Mouse (Mus musculus): Measurements from ENCODE around the gene Secisbp2. TPM values are rescaled to one million over a fixed set of nuclear protein-coding genes. Genes with fewer than 3 reads are reported as not detected.
"Not testable (repeated sequence)": the region's sequence is repeated elsewhere in the genome, so short reads cannot be mapped to it uniquely, and the experiment has no call there.

Gene Secisbp2
- polyA plus RNA-seq, 1 experiment from 2014 or later: 28.9 TPM

- Histone ChIP-seq H3K4me1 (ENCODE audit: insufficient read depth, low read depth, low read length) (no peaks in the 10 kb centered on the region), H3K4me2 (replicated peaks; ENCODE audit: low read depth, low read length) (no peak overlapping the region), H3K36me3 (ENCODE audit: insufficient read depth, low read length) (peaks cover 50% of the 10 kb centered on the region), H3K27ac (ENCODE audit: low read length) (no peak overlapping the region), H3K27me3 (replicated peaks; ENCODE audit: insufficient read depth, low read length) (no peaks in the 10 kb centered on the region), H3K4me3 (ENCODE audit: low read depth, low read length) (no peak overlapping the region), H3K9ac (replicated peaks; ENCODE audit: low read depth) (no peak overlapping the region), H3K9me3 (ENCODE audit: low read length) (no peaks in the 10 kb centered on the region)
- TF ChIP-seq EP300 (IDR thresholded peaks at IDR 0.05) (no peak), CTCF (IDR thresholded peaks at IDR 0.05) (no peak)
- WGBS: 94% methylated on average over 13 of the region's 13 CpGs
- DNase-seq (ENCODE audit: low spot score): no peak
- no peak for ATAC-seq
These were observed 5.2 kb downstream of the Secisbp2 start for GRCm38 (mm10) chr13:51656516-51657235.

- 89% methylated on average over 3 of the region's 3 CpGs for WGBS
- peaks cover 63% of the 10 kb centered on the region for H3K36me3 ChIP-seq (ENCODE audit: insufficient read depth, low read length)
- no peaks in the 10 kb centered on the region for H3K27me3 ChIP-seq (replicated peaks; ENCODE audit: insufficient read depth, low read length)
- TF ChIP-seq EP300 (IDR thresholded peaks at IDR 0.05) (no peak), CTCF (IDR thresholded peaks at IDR 0.05) (no peak)
- no peak for ATAC-seq
- no peaks in the 10 kb centered on the region for H3K4me1 ChIP-seq (ENCODE audit: insufficient read depth, low read depth, low read length)
- no peak for DNase-seq (ENCODE audit: low spot score)
- no peak overlapping the region for H3K4me3 ChIP-seq (ENCODE audit: low read depth, low read length)
- no peak overlapping the region for H3K27ac ChIP-seq (ENCODE audit: low read length)
- H3K4me2 ChIP-seq (replicated peaks; ENCODE audit: low read depth, low read length): no peak overlapping the region
- no peak overlapping the region for H3K9ac ChIP-seq (replicated peaks; ENCODE audit: low read depth)
- H3K9me3 ChIP-seq (ENCODE audit: low read length): no peaks in the 10 kb centered on the region
These were observed 6.6 kb downstream of the Secisbp2 start for GRCm38 (mm10) chr13:51658094-51658493.

GRCm38 (mm10) chr13:51659573-51659972, 8.1 kb downstream of the Secisbp2 start:
- TF ChIP-seq CTCF (IDR thresholded peaks at IDR 0.05) (no peak), EP300 (IDR thresholded peaks at IDR 0.05) (no peak)
- Histone ChIP-seq H3K36me3 (ENCODE audit: insufficient read depth, low read length) (peaks cover 66% of the 10 kb centered on the region), H3K27ac (ENCODE audit: low read length) (no peak overlapping the region), H3K9ac (replicated peaks; ENCODE audit: low read depth) (no peak overlapping the region), H3K4me2 (replicated peaks; ENCODE audit: low read depth, low read length) (no peak overlapping the region), H3K9me3 (ENCODE audit: low read length) (no peaks in the 10 kb centered on the region), H3K27me3 (replicated peaks; ENCODE audit: insufficient read depth, low read length) (no peaks in the 10 kb centered on the region), H3K4me3 (ENCODE audit: low read depth, low read length) (no peak overlapping the region), H3K4me1 (ENCODE audit: insufficient read depth, low read depth, low read length) (no peaks in the 10 kb centered on the region)
- DNase-seq (ENCODE audit: low spot score) (no peak), ATAC-seq (no peak)
- WGBS: 94% methylated on average over 7 of the region's 7 CpGs

- Histone ChIP-seq H3K9ac (replicated peaks; ENCODE audit: low read depth) (no peak overlapping the region), H3K9me3 (ENCODE audit: low read length) (no peaks in the 10 kb centered on the region), H3K27me3 (replicated peaks; ENCODE audit: insufficient read depth, low read length) (no peaks in the 10 kb centered on the region), H3K4me3 (ENCODE audit: low read depth, low read length) (no peak overlapping the region), H3K4me2 (replicated peaks; ENCODE audit: low read depth, low read length) (no peak overlapping the region), H3K4me1 (ENCODE audit: insufficient read depth, low read depth, low read length) (no peaks in the 10 kb centered on the region), H3K36me3 (ENCODE audit: insufficient read depth, low read length) (peaks cover 48% of the 10 kb centered on the region), H3K27ac (ENCODE audit: low read length) (no peak overlapping the region)
- TF ChIP-seq CTCF (IDR thresholded peaks at IDR 0.05): no peak
- ATAC-seq: no peak
- DNase-seq (ENCODE audit: low spot score): no peak
- WGBS: 87% methylated on average over 2 of the region's 2 CpGs
These were observed 12.1 kb downstream of the Secisbp2 start for GRCm38 (mm10) chr13:51663561-51663960.

GRCm38 (mm10) chr13:51668195-51668594, 16.7 kb downstream of the Secisbp2 start:
- H3K36me3 ChIP-seq (ENCODE audit: insufficient read depth, low read length): peaks cover 31% of the 10 kb centered on the region
- H3K27ac ChIP-seq (ENCODE audit: low read length); DNase-seq (ENCODE audit: low spot score); H3K9ac ChIP-seq (replicated peaks; ENCODE audit: low read depth); H3K4me2 ChIP-seq (replicated peaks; ENCODE audit: low read depth, low read length); H3K4me1 ChIP-seq (ENCODE audit: insufficient read depth, low read depth, low read length); H3K27me3 ChIP-seq (replicated peaks; ENCODE audit: insufficient read depth, low read length); ATAC-seq; H3K9me3 ChIP-seq (ENCODE audit: low read length); H3K4me3 ChIP-seq (ENCODE audit: low read depth, low read length): not testable (repeated sequence)
- 89% methylated on average over 12 of the region's 12 CpGs for WGBS

GRCm38 (mm10) chr13:51676641-51677040, 25.1 kb downstream of the Secisbp2 start:
- Histone ChIP-seq H3K4me1 (ENCODE audit: insufficient read depth, low read depth, low read length) (no peaks in the 10 kb centered on the region), H3K36me3 (ENCODE audit: insufficient read depth, low read length) (peaks cover 36% of the 10 kb centered on the region), H3K9me3 (ENCODE audit: low read length) (no peaks in the 10 kb centered on the region), H3K27me3 (replicated peaks; ENCODE audit: insufficient read depth, low read length) (no peaks in the 10 kb centered on the region), H3K4me3 (ENCODE audit: low read depth, low read length) (no peak overlapping the region), H3K27ac (ENCODE audit: low read length) (no peak overlapping the region), H3K4me2 (replicated peaks; ENCODE audit: low read depth, low read length) (no peak overlapping the region), H3K9ac (replicated peaks; ENCODE audit: low read depth) (no peak overlapping the region)
- no peak for DNase-seq (ENCODE audit: low spot score)
- 46% methylated on average over 4 of the region's 4 CpGs for WGBS
- TF ChIP-seq EP300 (IDR thresholded peaks at IDR 0.05): no peak
- no peak for TF ChIP-seq CTCF (IDR thresholded peaks at IDR 0.05)
- no peak for ATAC-seq

GRCm38 (mm10) chr13:51677041-51677440, 25.5 kb downstream of the Secisbp2 start:
- no peaks in the 10 kb centered on the region for H3K4me1 ChIP-seq (ENCODE audit: insufficient read depth, low read depth, low read length)
- no peaks in the 10 kb centered on the region for H3K27me3 ChIP-seq (replicated peaks; ENCODE audit: insufficient read depth, low read length)
- H3K27ac ChIP-seq (ENCODE audit: low read length): no peak overlapping the region
- H3K4me2 ChIP-seq (replicated peaks; ENCODE audit: low read depth, low read length): no peak overlapping the region
- no peak overlapping the region for H3K9ac ChIP-seq (replicated peaks; ENCODE audit: low read depth)
- DNase-seq (ENCODE audit: low spot score): no peak
- no peak for TF ChIP-seq CTCF (IDR thresholded peaks at IDR 0.05)
- no peak for TF ChIP-seq EP300 (IDR thresholded peaks at IDR 0.05)
- H3K4me3 ChIP-seq (ENCODE audit: low read depth, low read length): no peak overlapping the region
- peaks cover 38% of the 10 kb centered on the region for H3K36me3 ChIP-seq (ENCODE audit: insufficient read depth, low read length)
- no peaks in the 10 kb centered on the region for H3K9me3 ChIP-seq (ENCODE audit: low read length)
- 88% methylated on average over 12 of the region's 12 CpGs for WGBS
- ATAC-seq: no peak
